Mouse (Mus musculus) forebrain, postnatal 0 days (tissue): ENCODE data around the gene Slain2. TPM values are rescaled to one million over a fixed set of nuclear protein-coding genes. Genes with fewer than 3 reads are reported as not detected.
"Not testable (repeated sequence)": the region's sequence is repeated elsewhere in the genome, so short reads cannot be mapped to it uniquely, and the experiment has no call there.

ENCODE experiments used
- ATAC-seq: fragments of 200-750 bp; cut with Nextera tagmentation; 2 replicates; pipeline ENCODE4 v1.8.0; 2017; ENCODE audit warnings: mild to moderate bottlenecking, moderate library complexity
- DNase-seq: peaks from one replicate; pipeline ENCODE4 v3.0.0-alpha.2; 2015
- H3K27ac ChIP-seq: fragments of 300-500 bp; sonication (generic); 2 replicates; pipeline ENCODE4 v1.5.1; 2014; ENCODE audit warnings: low read depth, mild to moderate bottlenecking, antibody characterized with exemption, low read length, moderate library complexity, mixed read lengths
- H3K27me3 ChIP-seq: fragments of 300-500 bp; sonication (generic); 2 replicates; pipeline ENCODE4 v1.6.1; 2014; ENCODE audit warnings: mild to moderate bottlenecking, low read length, mixed read lengths; ENCODE audit not compliant: insufficient read depth
- H3K36me3 ChIP-seq: fragments of 300-500 bp; sonication (generic); 2 replicates; pipeline ENCODE4 v1.6.1; 2014; ENCODE audit warnings: mild to moderate bottlenecking, moderate library complexity; ENCODE audit not compliant: insufficient read depth
- H3K4me1 ChIP-seq: fragments of 300-500 bp; sonication (generic); 2 replicates; pipeline ENCODE4 v1.6.1; 2014; ENCODE audit warnings: antibody characterized with exemption; ENCODE audit not compliant: insufficient read depth
- H3K4me2 ChIP-seq: fragments of 300-500 bp; sonication (generic); 2 replicates; pipeline ENCODE4 v1.6.1; 2014; ENCODE audit warnings: low read depth, mild to moderate bottlenecking, moderate library complexity
- H3K4me3 ChIP-seq: fragments of 300-500 bp; sonication (generic); 2 replicates; pipeline ENCODE4 v1.5.1; 2014; ENCODE audit warnings: low read depth, low read length, mixed read lengths
- H3K9ac ChIP-seq: fragments of 300-500 bp; sonication (generic); 2 replicates; pipeline ENCODE4 v1.6.1; 2014; ENCODE audit warnings: mild to moderate bottlenecking
- H3K9me3 ChIP-seq: fragments of 300-500 bp; sonication (generic); 2 replicates; pipeline ENCODE4 v1.6.1; 2016; ENCODE audit warnings: low read length
- CTCF ChIP-seq: sonication (generic); IDR thresholded peaks from 2 replicates; pipeline ENCODE4 v1.5.1; 2016; ENCODE audit warnings: antibody characterized with exemption, control low read depth, low read depth
- WGBS: fragments of 180-500 bp; shearing (Covaris S2); extraction: QIAGEN DNeasy Blood & Tissue Kit; methylation state at CpG from one replicate; pipeline ENCODE4 v1.1.7; 2014; 5-methylcytosine and 5-hydroxymethylcytosine counted together
- polyA plus RNA-seq: library from polyadenylated mRNA; unstranded; fragments of >200 nt; fragmentation: Nextera tagmentation; extraction: Ambion mirVana; gene quantifications from 2 replicates; pipeline ENCODE4 v1.2.1, GENCODE M21; 2015
- total RNA-seq: library from RNA; depleted of rRNA; stranded (reverse); fragments of >200 nt; gene quantifications from 2 replicates; pipeline ENCODE4 v1.2.3, GENCODE M21; 2014

Gene Slain2
- total and polyA plus RNA-seq, 2 experiments from 2014 or later = 12.7 to 48.2 TPM

GRCm38 (mm10) chr5:72989756-72990155 lies 75.7 kb downstream of the Slain2 start:
- Histone ChIP-seq H3K4me3 (no peak overlapping the region), H3K4me1 (0 out of 2 replicates have a peak, but pooled peaks cover 3% of the 10 kb centered on the region), H3K27ac (no peak overlapping the region), H3K36me3 (no peaks in the 10 kb centered on the region), H3K4me2 (no peak overlapping the region), H3K9me3 (no peaks in the 10 kb centered on the region), H3K9ac (no peak overlapping the region), H3K27me3 (no peaks in the 10 kb centered on the region)
- no peak for TF ChIP-seq CTCF
- 22% methylated on average over 8 of the region's 8 CpGs for WGBS
- ATAC-seq (no peak), DNase-seq (no peak)

GRCm38 (mm10) chr5:72992474-72992873 lies 78.4 kb downstream of the Slain2 start:
- H3K4me3 ChIP-seq = no peak overlapping the region
- H3K9me3 ChIP-seq = no peaks in the 10 kb centered on the region
- WGBS = 87% methylated on average over 1 of the region's 1 CpGs
- no peaks in the 10 kb centered on the region for H3K36me3 ChIP-seq
- ATAC-seq (no peak), DNase-seq (no peak)
- no peak overlapping the region for H3K27ac ChIP-seq
- no peaks in the 10 kb centered on the region for H3K27me3 ChIP-seq
- H3K4me2 ChIP-seq = no peak overlapping the region
- TF ChIP-seq CTCF = no peak
- no peak overlapping the region for H3K9ac ChIP-seq
- H3K4me1 ChIP-seq = 0 out of 2 replicates have a peak, but pooled peaks cover 3% of the 10 kb centered on the region

- Histone ChIP-seq H3K27ac (no peak overlapping the region), H3K27me3 (no peaks in the 10 kb centered on the region), H3K36me3 (no peaks in the 10 kb centered on the region), H3K9me3 (no peaks in the 10 kb centered on the region), H3K4me2 (no peak overlapping the region), H3K4me3 (no peak overlapping the region), H3K4me1 (0 out of 2 replicates have a peak, but pooled peaks cover 3% of the 10 kb centered on the region), H3K9ac (no peak overlapping the region)
- TF ChIP-seq CTCF = no peak
- WGBS = 38% methylated on average over 8 of the region's 8 CpGs
- DNase-seq = no peak
- no peak for ATAC-seq
Observed at GRCm38 (mm10) chr5:72994424-72994823, 80.3 kb downstream of the Slain2 start.

GRCm38 (mm10) chr5:72994928-72995327 lies 80.8 kb downstream of the Slain2 start:
- ATAC-seq (no peak), DNase-seq (no peak)
- Histone ChIP-seq H3K4me3 (no peak overlapping the region), H3K36me3 (no peaks in the 10 kb centered on the region), H3K27me3 (no peaks in the 10 kb centered on the region), H3K4me1 (0 out of 2 replicates have a peak, but pooled peaks cover under 1% of the 10 kb centered on the region), H3K9ac (no peak overlapping the region), H3K9me3 (no peaks in the 10 kb centered on the region), H3K4me2 (no peak overlapping the region), H3K27ac (no peak overlapping the region)
- no peak for TF ChIP-seq CTCF
- WGBS = 59% methylated on average over 2 of the region's 2 CpGs

- no peak for TF ChIP-seq CTCF
- DNase-seq = no peak
Observed at GRCm38 (mm10) chr5:72995379-72995778, 81.3 kb downstream of the Slain2 start.

GRCm38 (mm10) chr5:72998546-72998945 lies 84.4 kb downstream of the Slain2 start:
- not testable (repeated sequence) for H3K27ac ChIP-seq, H3K4me2 ChIP-seq, H3K4me1 ChIP-seq, H3K36me3 ChIP-seq, H3K9me3 ChIP-seq, H3K4me3 ChIP-seq, ATAC-seq, H3K9ac ChIP-seq, H3K27me3 ChIP-seq, DNase-seq
- 93% methylated on average over 1 of the region's 1 CpGs for WGBS

More at GRCm38 (mm10) chr5:72995379-72995778, 81.3 kb downstream of the Slain2 start:
- Histone ChIP-seq H3K4me3 (no peak overlapping the region), H3K36me3 (no peaks in the 10 kb centered on the region), H3K9me3 (no peaks in the 10 kb centered on the region), H3K27me3 (no peaks in the 10 kb centered on the region), H3K9ac (no peak overlapping the region), H3K4me1 (no peaks in the 10 kb centered on the region), H3K4me2 (no peak overlapping the region), H3K27ac (no peak overlapping the region)
- ATAC-seq = no peak
- WGBS = 26% methylated on average over 10 of the region's 10 CpGs

- DNase-seq (no peak), ATAC-seq (no peak)
- Histone ChIP-seq H3K27ac (no peak overlapping the region), H3K4me2 (no peak overlapping the region), H3K4me1 (no peaks in the 10 kb centered on the region), H3K9ac (no peak overlapping the region), H3K4me3 (no peak overlapping the region), H3K27me3 (0 out of 2 replicates have a peak, but pooled peaks cover 3% of the 10 kb centered on the region), H3K9me3 (no peaks in the 10 kb centered on the region), H3K36me3 (no peaks in the 10 kb centered on the region)
- no peak for TF ChIP-seq CTCF
- WGBS = 87% methylated on average over 5 of the region's 5 CpGs
Observed at GRCm38 (mm10) chr5:73004046-73004445, 89.9 kb downstream of the Slain2 start.
